Mouse (Mus musculus): ENCODE measurements around the gene Rerg. TPM values are rescaled to one million over a fixed set of nuclear protein-coding genes. Genes with fewer than 3 reads are reported as not detected.
A peak's percentile ranks its signal among the peaks of the same experiment; 100 is the strongest.

Gene Rerg
- polyA plus RNA-seq, 1 experiment from 2014 or later: 0.88 TPM

- no peaks in the 10 kb centered on the region for H3K27me3 ChIP-seq (ENCODE audit: control insufficient read depth, insufficient read depth, low read length)
- H3K4me2 ChIP-seq (ENCODE audit: low read depth): no peak overlapping the region
- no peaks in the 10 kb centered on the region for H3K9me3 ChIP-seq (ENCODE audit: control insufficient read depth, low read length)
- DNase-seq (ENCODE audit: low spot score): no peak
- H3K9ac ChIP-seq (ENCODE audit: low read length): no peak overlapping the region
- 91% methylated on average over 10 of the region's 10 CpGs for WGBS
- H3K36me3 ChIP-seq (ENCODE audit: control insufficient read depth, insufficient read depth, low read length): no peaks in the 10 kb centered on the region
- H3K4me1 ChIP-seq (ENCODE audit: control insufficient read depth, insufficient read depth, low read length): peaks cover 2% of the 10 kb centered on the region; the same call in 1 of the 2 replicates
- ATAC-seq (ENCODE audit: insufficient read depth, low FRiP score, low TSS enrichment): no peak
- H3K27ac ChIP-seq (ENCODE audit: low read depth, low read length): no peak overlapping the region
- H3K4me3 ChIP-seq (ENCODE audit: low read depth, low read length): no peak overlapping the region
These were observed 25.8 kb downstream of the Rerg start for GRCm38 (mm10) chr6:137144526-137144840.

- Histone ChIP-seq H3K4me1 (ENCODE audit: control insufficient read depth, insufficient read depth, low read length) (peaks cover 2% of the 10 kb centered on the region; the same call in 1 of the 2 replicates), H3K4me3 (ENCODE audit: low read depth, low read length) (no peak overlapping the region), H3K36me3 (ENCODE audit: control insufficient read depth, insufficient read depth, low read length) (no peaks in the 10 kb centered on the region), H3K9me3 (ENCODE audit: control insufficient read depth, low read length) (no peaks in the 10 kb centered on the region), H3K27me3 (ENCODE audit: control insufficient read depth, insufficient read depth, low read length) (no peaks in the 10 kb centered on the region), H3K27ac (ENCODE audit: low read depth, low read length) (no peak overlapping the region), H3K4me2 (ENCODE audit: low read depth) (no peak overlapping the region), H3K9ac (ENCODE audit: low read length) (no peak overlapping the region)
- 85% methylated on average over 7 of the region's 7 CpGs for WGBS
- ATAC-seq (ENCODE audit: insufficient read depth, low FRiP score, low TSS enrichment): no peak
- no peak for DNase-seq (ENCODE audit: low spot score)
These were observed 26.3 kb downstream of the Rerg start for GRCm38 (mm10) chr6:137143818-137144525.

- H3K9me3 ChIP-seq (ENCODE audit: control insufficient read depth, low read length): no peaks in the 10 kb centered on the region
- ATAC-seq (ENCODE audit: insufficient read depth, low FRiP score, low TSS enrichment): peak; percentile 75
- H3K27ac ChIP-seq (ENCODE audit: low read depth, low read length): no peak overlapping the region
- H3K9ac ChIP-seq (ENCODE audit: low read length): peak overlapping the region; percentile 26
- H3K4me2 ChIP-seq (ENCODE audit: low read depth): peak overlapping the region; percentile 41
- H3K4me3 ChIP-seq (ENCODE audit: low read depth, low read length): 0 out of 2 replicates have a peak overlapping the region, but pooled peaks have one; percentile 10
- H3K27me3 ChIP-seq (ENCODE audit: control insufficient read depth, insufficient read depth, low read length): no peaks in the 10 kb centered on the region
- no peaks in the 10 kb centered on the region for H3K36me3 ChIP-seq (ENCODE audit: control insufficient read depth, insufficient read depth, low read length)
- 0% methylated on average over 10 of the region's 11 CpGs for WGBS
- no peak for DNase-seq (ENCODE audit: low spot score)
- peaks cover 2% of the 10 kb centered on the region; the same call in 1 of the 2 replicates for H3K4me1 ChIP-seq (ENCODE audit: control insufficient read depth, insufficient read depth, low read length)
These were observed 27.5 kb downstream of the Rerg start for GRCm38 (mm10) chr6:137142796-137143195.

GRCm38 (mm10) chr6:137141247-137141820, 29.0 kb downstream of the Rerg start:
- Histone ChIP-seq H3K36me3 (ENCODE audit: control insufficient read depth, insufficient read depth, low read length) (no peaks in the 10 kb centered on the region), H3K4me3 (ENCODE audit: low read depth, low read length) (no peak overlapping the region), H3K27me3 (ENCODE audit: control insufficient read depth, insufficient read depth, low read length) (no peaks in the 10 kb centered on the region), H3K9me3 (ENCODE audit: control insufficient read depth, low read length) (no peaks in the 10 kb centered on the region), H3K4me2 (ENCODE audit: low read depth) (no peak overlapping the region), H3K4me1 (ENCODE audit: control insufficient read depth, insufficient read depth, low read length) (peaks cover 2% of the 10 kb centered on the region; the same call in 1 of the 2 replicates), H3K9ac (ENCODE audit: low read length) (no peak overlapping the region), H3K27ac (ENCODE audit: low read depth, low read length) (no peak overlapping the region)
- no peak for DNase-seq (ENCODE audit: low spot score)
- ATAC-seq (ENCODE audit: insufficient read depth, low FRiP score, low TSS enrichment): no peak
- 61% methylated on average over 5 of the region's 5 CpGs for WGBS

GRCm38 (mm10) chr6:137138822-137139221, 31.5 kb downstream of the Rerg start:
- peaks cover 6% of the 10 kb centered on the region; the same call in 1 of the 2 replicates for H3K4me1 ChIP-seq (ENCODE audit: control insufficient read depth, insufficient read depth, low read length)
- H3K27me3 ChIP-seq (ENCODE audit: control insufficient read depth, insufficient read depth, low read length): no peaks in the 10 kb centered on the region
- no peak overlapping the region for H3K4me3 ChIP-seq (ENCODE audit: low read depth, low read length)
- no peak for DNase-seq (ENCODE audit: low spot score)
- no peak overlapping the region for H3K9ac ChIP-seq (ENCODE audit: low read length)
- no peak overlapping the region for H3K27ac ChIP-seq (ENCODE audit: low read depth, low read length)
- ATAC-seq (ENCODE audit: insufficient read depth, low FRiP score, low TSS enrichment): no peak
- 81% methylated on average over 8 of the region's 8 CpGs for WGBS
- no peaks in the 10 kb centered on the region for H3K9me3 ChIP-seq (ENCODE audit: control insufficient read depth, low read length)
- H3K36me3 ChIP-seq (ENCODE audit: control insufficient read depth, insufficient read depth, low read length): no peaks in the 10 kb centered on the region
- no peak overlapping the region for H3K4me2 ChIP-seq (ENCODE audit: low read depth)

GRCm38 (mm10) chr6:137138391-137138790, 31.9 kb downstream of the Rerg start:
- H3K4me3 ChIP-seq (ENCODE audit: low read depth, low read length): no peak overlapping the region
- H3K9ac ChIP-seq (ENCODE audit: low read length): no peak overlapping the region
- DNase-seq (ENCODE audit: low spot score) (no peak), ATAC-seq (ENCODE audit: insufficient read depth, low FRiP score, low TSS enrichment) (no peak)
- no peaks in the 10 kb centered on the region for H3K27me3 ChIP-seq (ENCODE audit: control insufficient read depth, insufficient read depth, low read length)
- H3K4me2 ChIP-seq (ENCODE audit: low read depth): no peak overlapping the region
- peaks cover 6% of the 10 kb centered on the region; the same call in 1 of the 2 replicates for H3K4me1 ChIP-seq (ENCODE audit: control insufficient read depth, insufficient read depth, low read length)
- 55% methylated on average over 3 of the region's 3 CpGs for WGBS
- H3K36me3 ChIP-seq (ENCODE audit: control insufficient read depth, insufficient read depth, low read length): no peaks in the 10 kb centered on the region
- no peak overlapping the region for H3K27ac ChIP-seq (ENCODE audit: low read depth, low read length)
- H3K9me3 ChIP-seq (ENCODE audit: control insufficient read depth, low read length): no peaks in the 10 kb centered on the region

GRCm38 (mm10) chr6:137136401-137136800, 33.9 kb downstream of the Rerg start:
- H3K4me2 ChIP-seq (ENCODE audit: low read depth): no peak overlapping the region
- DNase-seq (ENCODE audit: low spot score): no peak
- no peak overlapping the region for H3K9ac ChIP-seq (ENCODE audit: low read length)
- H3K36me3 ChIP-seq (ENCODE audit: control insufficient read depth, insufficient read depth, low read length): no peaks in the 10 kb centered on the region
- H3K27me3 ChIP-seq (ENCODE audit: control insufficient read depth, insufficient read depth, low read length): no peaks in the 10 kb centered on the region
- WGBS: 86% methylated on average over 4 of the region's 4 CpGs
- H3K4me1 ChIP-seq (ENCODE audit: control insufficient read depth, insufficient read depth, low read length): peaks cover 5% of the 10 kb centered on the region; the same call in 1 of the 2 replicates
- no peaks in the 10 kb centered on the region for H3K9me3 ChIP-seq (ENCODE audit: control insufficient read depth, low read length)
- H3K27ac ChIP-seq (ENCODE audit: low read depth, low read length): no peak overlapping the region
- no peak overlapping the region for H3K4me3 ChIP-seq (ENCODE audit: low read depth, low read length)
- ATAC-seq (ENCODE audit: insufficient read depth, low FRiP score, low TSS enrichment): 0 out of 2 replicates have a peak, but pooled peaks have one; percentile 21

- 56% methylated on average over 20 of the region's 20 CpGs for WGBS
- DNase-seq (ENCODE audit: low spot score): no peak
- Histone ChIP-seq H3K9me3 (ENCODE audit: control insufficient read depth, low read length) (no peaks in the 10 kb centered on the region), H3K9ac (ENCODE audit: low read length) (no peak overlapping the region), H3K4me3 (ENCODE audit: low read depth, low read length) (no peak overlapping the region), H3K4me1 (ENCODE audit: control insufficient read depth, insufficient read depth, low read length) (peaks cover 4% of the 10 kb centered on the region; the same call in 1 of the 2 replicates), H3K4me2 (ENCODE audit: low read depth) (no peak overlapping the region), H3K36me3 (ENCODE audit: control insufficient read depth, insufficient read depth, low read length) (no peaks in the 10 kb centered on the region), H3K27ac (ENCODE audit: low read depth, low read length) (no peak overlapping the region), H3K27me3 (ENCODE audit: control insufficient read depth, insufficient read depth, low read length) (no peaks in the 10 kb centered on the region)
- peak; percentile 60 for ATAC-seq (ENCODE audit: insufficient read depth, low FRiP score, low TSS enrichment)
These were observed 34.5 kb downstream of the Rerg start for GRCm38 (mm10) chr6:137135506-137136391.

All from neural tube, embryonic 11.5 days (tissue).